Mouse (Mus musculus) heart, postnatal 0 days (tissue): ENCODE data around the gene F830045P16Rik.

Source experiments
- CTCF ChIP-seq: IDR thresholded peaks from 2 replicates; pipeline ENCODE4 v1.5.1; 2016; ENCODE audit warnings: antibody characterized with exemption, control low read depth, low read depth
- EP300 ChIP-seq: IDR thresholded peaks from 2 replicates; pipeline ENCODE4 v1.6.1; 2016; ENCODE audit warnings: antibody characterized with exemption, low read depth

DNA sequence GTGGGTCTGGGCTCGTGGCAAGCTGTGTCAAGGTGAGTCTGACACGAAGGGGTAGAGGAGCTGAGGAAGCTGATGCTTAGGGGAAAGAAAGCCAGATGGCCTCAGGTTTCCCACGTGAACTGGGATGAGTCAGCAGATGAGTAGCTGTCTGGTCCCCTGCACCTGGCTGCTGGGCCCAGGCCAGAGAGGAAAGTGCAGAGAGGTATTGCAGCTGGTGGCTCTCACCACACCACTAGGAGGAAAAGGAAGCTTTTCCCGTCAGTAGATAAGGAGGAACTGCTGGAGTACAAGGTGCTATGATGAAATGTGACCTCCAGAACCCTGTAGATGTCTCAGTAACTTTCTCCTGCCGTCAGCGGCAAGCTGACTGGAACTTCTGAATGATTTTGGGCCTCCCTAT, 122.9 kb downstream of the F830045P16Rik start:
- no peak for TF ChIP-seq CTCF
- no peak for TF ChIP-seq EP300
